Mouse (Mus musculus): Measurements from ENCODE around the gene Gm21887. TPM values are rescaled to one million over a fixed set of nuclear protein-coding genes. Genes with fewer than 3 reads are reported as not detected.
"Not testable (repeated sequence)": the region's sequence is repeated elsewhere in the genome, so short reads cannot be mapped to it uniquely, and the experiment has no call there.

The Gm21887 gene
- polyA plus RNA-seq, 1 experiment = 94.6 TPM

DNA sequence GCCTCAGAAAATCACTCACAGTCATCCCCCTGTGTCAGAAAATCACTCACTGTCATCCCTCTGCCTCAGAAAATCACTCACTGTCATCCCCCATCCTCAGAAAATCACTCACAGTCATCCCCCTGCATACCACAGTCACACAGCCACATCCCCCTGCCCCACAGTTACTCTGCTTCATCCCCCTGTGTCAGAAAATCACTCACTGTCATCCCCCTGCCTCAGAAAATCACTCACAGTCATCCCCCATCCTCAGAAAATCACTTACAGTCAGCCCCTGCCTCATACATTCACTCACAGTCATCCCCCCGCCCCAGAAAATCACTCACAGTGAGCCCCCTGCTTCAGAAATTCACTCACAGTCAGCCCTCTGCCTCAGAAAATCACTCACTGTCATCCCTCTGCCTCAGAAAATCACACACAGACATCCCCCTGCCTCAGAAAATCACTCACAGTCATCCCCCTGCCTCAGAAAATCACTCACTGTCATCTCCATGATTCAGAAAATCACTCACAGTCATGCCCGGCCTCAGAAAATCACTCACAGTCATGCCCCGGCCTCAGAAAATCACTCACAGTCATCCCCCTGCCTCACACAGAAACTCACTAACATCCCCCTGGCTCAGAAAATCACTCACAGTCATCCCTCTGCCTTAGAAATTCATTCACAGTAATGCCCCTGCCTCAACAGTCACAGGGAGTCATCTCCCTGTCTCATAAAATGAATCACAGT lies 9.4 kb upstream of the Gm21887 start:
- H3K4me3 ChIP-seq (ENCODE audit: insufficient read depth, low read length); H3K4me1 ChIP-seq (ENCODE audit: control insufficient read depth, insufficient read depth, low read length); H3K27ac ChIP-seq (ENCODE audit: insufficient read depth, low read depth, low read length): not testable (repeated sequence)

DNA sequence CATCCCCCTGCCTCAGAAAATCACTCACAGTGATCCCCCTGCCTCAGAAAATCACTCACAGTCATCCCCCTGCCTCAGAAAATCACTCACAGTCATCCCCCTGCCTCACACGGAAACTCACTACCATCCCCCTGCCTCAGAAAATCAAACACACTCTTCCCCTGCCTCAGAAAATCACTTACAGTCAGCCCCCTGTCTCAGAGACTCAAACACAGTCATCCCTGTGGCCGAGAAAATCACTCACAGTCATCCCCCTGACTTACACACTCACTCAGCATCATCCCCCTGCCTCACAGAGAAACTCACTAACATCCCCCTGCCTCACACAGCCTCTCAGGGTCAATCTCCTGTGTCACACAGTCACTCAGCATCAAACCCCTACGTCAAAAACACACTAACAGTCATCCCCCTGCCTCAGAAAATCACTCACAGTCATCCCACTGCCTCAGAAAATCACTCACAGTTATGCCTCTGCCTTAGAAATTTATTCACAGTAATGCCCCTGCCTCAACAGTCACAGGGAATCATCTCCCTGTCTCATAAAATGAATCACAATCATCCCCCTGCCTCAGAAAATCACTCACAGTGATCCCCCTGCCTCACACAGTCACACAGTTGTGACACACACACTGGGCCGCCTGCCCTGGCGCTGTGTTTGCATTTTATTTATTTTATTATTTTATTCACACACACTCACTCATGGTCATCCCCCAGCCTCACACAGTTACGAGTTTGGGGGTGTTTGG lies 8.6 kb upstream of the Gm21887 start:
- not testable (repeated sequence) for H3K4me3 ChIP-seq (ENCODE audit: insufficient read depth, low read length); H3K27ac ChIP-seq (ENCODE audit: insufficient read depth, low read depth, low read length); H3K4me1 ChIP-seq (ENCODE audit: control insufficient read depth, insufficient read depth, low read length)

DNA sequence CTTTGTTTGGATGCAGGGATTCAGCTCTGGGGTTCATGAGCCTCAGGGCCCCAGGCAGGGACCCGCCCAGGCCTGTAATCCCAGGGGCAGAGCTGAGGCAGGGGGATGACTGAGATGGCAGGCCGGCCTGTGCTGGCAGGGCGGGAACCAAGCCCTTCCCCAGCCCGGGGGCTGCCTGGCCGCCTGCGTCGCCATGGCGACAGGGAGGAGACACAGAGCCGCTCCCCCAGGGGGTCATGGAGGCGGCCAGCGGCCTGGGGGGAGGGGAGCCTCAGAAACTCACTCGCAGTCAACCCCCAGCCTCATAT lies 8.1 kb upstream of the Gm21887 start:
- not testable (repeated sequence) for H3K4me1 ChIP-seq (ENCODE audit: control insufficient read depth, insufficient read depth, low read length); H3K4me3 ChIP-seq (ENCODE audit: insufficient read depth, low read length); H3K27ac ChIP-seq (ENCODE audit: insufficient read depth, low read depth, low read length)

DNA sequence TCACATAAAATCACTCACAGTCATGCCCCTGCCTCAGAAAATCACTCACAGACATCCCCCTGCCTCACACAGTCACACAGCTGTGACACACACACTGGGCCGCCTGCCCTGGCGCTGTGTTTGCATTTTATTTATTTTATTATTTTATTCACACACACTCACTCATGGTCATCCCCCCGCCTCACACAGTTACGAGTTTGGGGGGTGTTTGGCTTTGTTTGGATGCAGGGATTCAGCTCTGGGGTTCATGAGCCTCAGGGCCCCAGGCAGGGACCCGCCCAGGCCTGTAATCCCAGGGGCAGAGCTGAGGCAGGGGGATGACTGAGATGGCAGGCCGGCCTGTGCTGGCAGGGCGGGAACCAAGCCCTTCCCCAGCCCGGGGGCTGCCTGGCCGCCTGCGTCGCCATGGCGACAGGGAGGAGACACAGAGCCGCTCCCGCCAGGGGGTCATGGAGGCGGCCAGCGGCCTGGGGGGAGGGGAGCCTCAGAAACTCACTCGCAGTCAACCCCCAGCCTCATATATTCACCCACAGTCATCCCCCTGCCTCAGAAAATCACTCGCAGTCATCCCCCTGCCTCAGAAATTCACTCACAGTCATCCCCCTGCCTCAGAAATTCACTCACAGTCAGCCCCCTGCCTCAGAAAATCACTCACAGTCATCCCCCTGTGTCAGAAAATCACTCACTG lies 6.8 kb upstream of the Gm21887 start:
- not testable (repeated sequence) for H3K27ac ChIP-seq (ENCODE audit: insufficient read depth, low read depth, low read length); H3K4me3 ChIP-seq (ENCODE audit: insufficient read depth, low read length); H3K4me1 ChIP-seq (ENCODE audit: control insufficient read depth, insufficient read depth, low read length)

DNA sequence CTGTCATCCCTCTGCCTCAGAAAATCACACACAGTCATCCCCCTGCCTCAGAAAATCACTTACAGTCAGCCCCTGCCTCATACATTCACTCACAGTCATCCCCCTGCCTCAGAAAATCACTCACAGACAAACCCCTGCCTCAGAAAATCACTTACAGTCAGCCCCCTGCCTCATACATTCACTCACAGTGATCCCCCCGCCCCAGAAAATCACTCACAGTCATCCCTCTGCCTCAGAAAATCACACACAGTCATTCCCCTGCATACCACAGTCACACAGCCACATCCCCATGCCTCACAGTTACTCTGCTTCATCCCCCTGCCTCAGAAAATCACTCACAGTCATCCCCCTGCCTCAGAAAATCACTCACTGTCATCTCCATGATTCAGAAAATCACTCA lies 5.9 kb upstream of the Gm21887 start:
- not testable (repeated sequence) for H3K27ac ChIP-seq (ENCODE audit: insufficient read depth, low read depth, low read length); H3K4me1 ChIP-seq (ENCODE audit: control insufficient read depth, insufficient read depth, low read length); H3K4me3 ChIP-seq (ENCODE audit: insufficient read depth, low read length)

DNA sequence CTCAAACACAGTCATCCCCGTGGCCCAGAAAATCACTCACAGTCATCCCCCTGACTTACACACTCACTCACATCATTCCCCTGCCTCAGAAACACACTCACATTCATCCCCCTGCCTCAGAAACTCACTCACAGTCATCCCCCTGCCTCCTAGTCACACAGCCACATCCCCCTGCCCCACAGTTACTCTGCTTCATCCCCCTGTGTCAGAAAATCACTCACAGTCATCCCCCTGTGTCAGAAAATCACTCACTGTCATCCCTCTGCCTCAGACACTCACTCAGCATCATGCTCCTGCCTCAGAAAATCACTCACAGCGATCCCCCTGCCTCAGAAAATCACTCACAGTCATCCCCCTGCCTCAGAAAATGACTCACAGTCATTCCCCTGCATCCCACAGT lies 5.2 kb upstream of the Gm21887 start:
- not testable (repeated sequence) for H3K27ac ChIP-seq (ENCODE audit: insufficient read depth, low read depth, low read length); H3K4me1 ChIP-seq (ENCODE audit: control insufficient read depth, insufficient read depth, low read length)

DNA sequence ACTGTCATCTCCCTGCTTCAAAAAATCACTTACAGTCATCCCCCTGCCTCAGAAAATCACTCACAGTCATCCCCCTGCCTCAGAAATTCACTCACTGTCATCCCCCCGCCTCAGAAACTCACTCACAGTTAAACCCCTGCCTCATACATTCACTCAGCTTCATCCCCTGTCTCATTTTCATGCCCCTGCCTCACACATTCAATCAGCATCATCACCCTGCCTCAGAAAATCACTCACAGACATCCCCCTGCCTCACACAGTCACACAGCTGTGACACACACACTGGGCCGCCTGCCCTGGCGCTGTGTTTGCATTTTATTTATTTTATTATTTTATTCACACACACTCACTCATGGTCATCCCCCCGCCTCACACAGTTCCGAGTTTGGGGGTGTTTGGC lies 4.7 kb upstream of the Gm21887 start:
- not testable (repeated sequence) for H3K4me1 ChIP-seq (ENCODE audit: control insufficient read depth, insufficient read depth, low read length); H3K4me3 ChIP-seq (ENCODE audit: insufficient read depth, low read length); H3K27ac ChIP-seq (ENCODE audit: insufficient read depth, low read depth, low read length)

More for the DNA sequence above, 5.2 kb upstream of the Gm21887 start:
- not testable (repeated sequence) for H3K4me3 ChIP-seq (ENCODE audit: insufficient read depth, low read length)

DNA sequence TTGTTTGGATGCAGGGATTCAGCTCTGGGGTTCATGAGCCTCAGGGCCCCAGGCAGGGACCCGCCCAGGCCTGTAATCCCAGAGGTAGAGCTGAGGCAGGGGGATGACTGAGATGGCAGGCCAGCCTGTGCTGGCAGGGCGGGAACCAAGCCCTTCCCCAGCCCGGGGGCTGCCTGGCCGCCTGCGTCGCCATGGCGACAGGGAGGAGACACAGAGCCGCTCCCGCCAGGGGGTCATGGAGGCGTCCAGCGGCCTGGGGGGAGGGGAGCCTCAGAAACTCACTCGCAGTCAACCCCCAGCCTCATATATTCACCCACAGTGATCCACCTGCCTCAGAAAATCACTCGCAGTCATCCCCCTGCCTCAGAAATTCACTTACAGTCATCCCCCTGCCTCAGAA lies 4.3 kb upstream of the Gm21887 start:
- not testable (repeated sequence) for H3K4me1 ChIP-seq (ENCODE audit: control insufficient read depth, insufficient read depth, low read length); H3K27ac ChIP-seq (ENCODE audit: insufficient read depth, low read depth, low read length); H3K4me3 ChIP-seq (ENCODE audit: insufficient read depth, low read length)

DNA sequence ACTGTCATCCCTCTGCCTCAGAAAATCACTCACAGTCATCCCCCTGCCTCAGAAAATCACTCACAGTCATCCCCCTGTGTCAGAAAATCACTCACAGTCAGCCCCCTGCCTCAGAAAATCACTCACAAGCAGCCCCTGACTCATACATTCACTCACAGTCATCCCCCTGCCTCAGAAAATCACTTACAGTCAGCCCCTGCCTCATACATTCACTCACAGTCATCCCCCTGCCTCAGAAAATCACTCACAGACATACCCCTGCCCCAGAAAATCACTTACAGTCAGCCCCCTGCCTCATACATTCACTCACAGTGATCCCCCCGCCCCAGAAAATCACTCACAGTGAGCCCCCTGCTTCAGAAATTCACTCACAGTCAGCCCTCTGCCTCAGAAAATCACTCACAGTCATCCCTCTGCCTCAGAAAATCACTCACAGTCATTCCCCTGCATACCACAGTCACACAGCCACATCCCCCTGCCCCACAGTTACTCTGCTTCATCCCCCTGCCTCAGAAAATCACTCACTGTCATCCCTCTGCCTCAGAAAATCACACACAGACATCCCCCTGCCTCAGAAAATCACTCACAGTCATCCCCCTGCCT lies 3.7 kb upstream of the Gm21887 start:
- H3K4me3 ChIP-seq (ENCODE audit: insufficient read depth, low read length); H3K27ac ChIP-seq (ENCODE audit: insufficient read depth, low read depth, low read length); H3K4me1 ChIP-seq (ENCODE audit: control insufficient read depth, insufficient read depth, low read length): not testable (repeated sequence)

DNA sequence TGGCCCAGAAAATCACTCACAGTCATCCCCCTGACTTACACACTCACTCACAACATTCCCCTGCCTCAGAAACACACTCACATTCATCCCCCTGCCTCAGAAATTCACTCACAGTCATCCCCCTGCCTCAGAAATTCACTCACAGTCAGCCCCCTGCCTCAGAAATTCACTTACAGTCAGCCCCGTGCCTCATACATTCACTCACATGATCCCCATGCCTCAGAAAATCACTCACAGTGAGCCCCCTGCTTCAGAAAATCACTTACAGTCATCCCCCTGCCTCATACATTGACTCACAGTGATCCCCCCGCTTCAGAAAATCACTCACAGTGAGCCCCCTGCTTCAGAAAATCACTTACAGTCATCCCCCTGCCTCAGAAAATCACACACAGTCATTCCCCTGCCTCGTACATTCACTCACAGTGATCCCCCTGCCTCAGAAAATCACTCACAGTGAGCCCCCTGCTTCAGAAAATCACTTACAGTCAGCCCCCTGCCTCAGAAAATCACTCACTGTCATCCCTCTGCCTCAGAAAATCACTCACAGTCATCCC lies 2.7 kb upstream of the Gm21887 start:
- H3K4me3 ChIP-seq (ENCODE audit: insufficient read depth, low read length); H3K27ac ChIP-seq (ENCODE audit: insufficient read depth, low read depth, low read length); H3K4me1 ChIP-seq (ENCODE audit: control insufficient read depth, insufficient read depth, low read length): not testable (repeated sequence)

DNA sequence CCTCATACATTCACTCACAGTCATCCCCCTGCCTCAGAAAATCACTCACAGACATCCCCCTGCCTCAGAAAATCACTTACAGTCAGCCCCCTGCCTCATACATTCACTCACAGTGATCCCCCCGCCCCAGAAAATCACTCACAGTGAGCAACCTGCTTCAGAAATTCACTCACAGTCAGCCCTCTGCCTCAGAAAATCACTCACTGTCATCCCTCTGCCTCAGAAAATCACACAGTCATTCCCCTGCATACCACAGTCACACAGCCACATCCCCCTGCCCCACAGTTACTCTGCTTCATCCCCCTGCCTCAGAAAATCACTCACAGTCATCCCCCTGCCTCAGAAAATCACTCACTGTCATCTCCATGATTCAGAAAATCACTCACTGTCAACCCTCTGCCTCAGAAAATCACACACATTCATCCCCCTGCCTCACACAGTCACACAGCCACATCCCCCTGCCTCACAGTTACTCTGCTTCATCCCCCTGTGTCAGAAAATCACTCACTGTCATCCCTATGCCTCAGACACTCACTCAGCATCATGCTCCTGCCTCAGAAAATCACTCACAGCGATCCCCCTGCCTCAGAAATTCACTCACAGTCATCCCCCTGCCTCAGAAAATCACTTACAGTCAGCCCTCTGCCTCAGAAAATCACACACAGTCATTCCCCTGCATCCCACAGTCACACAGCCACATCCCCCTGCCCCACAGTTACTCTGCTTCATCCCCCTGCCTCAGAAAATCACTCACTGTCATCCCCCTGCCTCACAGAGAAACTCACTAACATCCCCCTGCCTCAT lies 1.9 kb upstream of the Gm21887 start:
- not testable (repeated sequence) for H3K4me3 ChIP-seq (ENCODE audit: insufficient read depth, low read length); H3K4me1 ChIP-seq (ENCODE audit: control insufficient read depth, insufficient read depth, low read length); H3K27ac ChIP-seq (ENCODE audit: insufficient read depth, low read depth, low read length)

DNA sequence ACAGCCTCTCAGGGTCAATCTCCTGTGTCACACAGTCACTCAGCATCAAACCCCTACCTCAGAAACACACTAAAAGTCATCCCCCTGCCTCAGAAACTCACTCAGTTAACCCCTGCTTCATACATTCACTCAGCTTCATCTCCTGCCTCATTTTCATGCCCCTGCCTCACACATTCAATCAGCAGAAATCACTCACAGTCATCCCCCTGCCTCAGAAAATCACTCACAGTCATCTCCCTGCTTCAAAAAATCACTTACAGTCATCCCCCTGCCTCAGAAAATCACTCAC lies 1.3 kb upstream of the Gm21887 start:
- H3K4me1 ChIP-seq (ENCODE audit: control insufficient read depth, insufficient read depth, low read length); H3K4me3 ChIP-seq (ENCODE audit: insufficient read depth, low read length); H3K27ac ChIP-seq (ENCODE audit: insufficient read depth, low read depth, low read length): not testable (repeated sequence)

DNA sequence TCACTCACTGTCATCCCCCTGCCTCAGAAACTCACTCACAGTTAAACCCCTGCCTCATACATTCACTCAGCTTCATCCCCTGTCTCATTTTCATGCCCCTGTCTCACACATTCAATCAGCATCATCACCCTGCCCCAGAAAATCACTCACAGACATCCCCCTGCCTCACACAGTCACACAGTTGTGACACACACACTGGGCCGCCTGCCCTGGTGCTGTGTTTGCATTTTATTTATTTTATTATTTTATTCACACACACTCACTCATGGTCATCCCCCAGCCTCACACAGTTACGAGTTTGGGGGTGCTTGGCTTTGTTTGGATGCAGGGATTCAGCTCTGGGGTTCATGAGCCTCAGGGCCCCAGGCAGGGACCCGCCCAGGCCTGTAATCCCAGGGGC lies 875 bp upstream of the Gm21887 start:
- not testable (repeated sequence) for H3K4me3 ChIP-seq (ENCODE audit: insufficient read depth, low read length); H3K27ac ChIP-seq (ENCODE audit: insufficient read depth, low read depth, low read length); H3K4me1 ChIP-seq (ENCODE audit: control insufficient read depth, insufficient read depth, low read length)

DNA sequence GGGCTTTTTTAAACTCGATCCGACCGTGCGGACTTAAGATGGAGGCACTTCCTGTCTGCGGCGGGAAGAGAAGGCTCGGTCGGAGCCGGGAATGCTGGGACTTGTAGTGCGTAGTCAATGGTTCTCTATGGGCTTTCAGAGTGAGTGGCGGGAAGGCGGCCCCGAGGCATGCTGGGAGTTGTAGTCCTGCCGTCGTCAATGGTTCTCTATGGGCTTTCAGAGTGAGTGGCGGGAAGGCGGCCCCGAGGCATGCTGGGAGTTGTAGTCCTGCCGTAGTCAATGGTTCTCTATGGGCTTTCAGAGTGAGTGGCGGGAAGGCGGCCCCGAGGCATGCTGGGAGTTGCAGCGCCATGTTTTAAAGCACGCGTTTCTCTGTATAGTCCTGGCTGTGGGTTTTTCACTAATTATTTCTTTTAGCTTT lies 352 bp downstream of the Gm21887 start:
- Histone ChIP-seq H3K4me3 (ENCODE audit: insufficient read depth, low read length) (peak overlapping the region; percentile 84), H3K27ac (ENCODE audit: insufficient read depth, low read depth, low read length) (peak overlapping the region; percentile 79; the same call in 1 of the 2 replicates)
- H3K4me1 ChIP-seq (ENCODE audit: control insufficient read depth, insufficient read depth, low read length) = not testable (repeated sequence)

Data from bone marrow macrophage, adult 2 months (primary cell).